Mouse (Mus musculus) megakaryocyte-erythroid progenitor cell, adult 5-6 weeks (primary cell): ENCODE data around the gene Mto1. TPM values are rescaled to one million over a fixed set of nuclear protein-coding genes. Genes with fewer than 3 reads are reported as not detected.
"Not testable (repeated sequence)": the region's sequence is repeated elsewhere in the genome, so short reads cannot be mapped to it uniquely, and the experiment has no call there.

Experiments
- ATAC-seq: replicated peaks from 2 replicates; pipeline ENCODE4 v1.8.0; 2016; ENCODE audit warnings: mild to moderate bottlenecking, inconsistent platforms; ENCODE audit not compliant: severe bottlenecking, poor library complexity, low FRiP score, low TSS enrichment
- total RNA-seq, 2 experiments: library from RNA; stranded (forward) in 1 of 2; stranded (reverse) in 1 of 2; fragments of 200-1000, 215-1000 nt in 1 of 2; fragments of >200 nt in 1 of 2; fragmentation: Nextera tagmentation in 1 of 2; gene quantifications; 2 replicates each; pipeline ENCODE4 v1.2.3; 2014 to 2017

The Mto1 gene
- total RNA-seq, 2 experiments from 2014 or later = 38.8 to 45.1 TPM

DNA sequence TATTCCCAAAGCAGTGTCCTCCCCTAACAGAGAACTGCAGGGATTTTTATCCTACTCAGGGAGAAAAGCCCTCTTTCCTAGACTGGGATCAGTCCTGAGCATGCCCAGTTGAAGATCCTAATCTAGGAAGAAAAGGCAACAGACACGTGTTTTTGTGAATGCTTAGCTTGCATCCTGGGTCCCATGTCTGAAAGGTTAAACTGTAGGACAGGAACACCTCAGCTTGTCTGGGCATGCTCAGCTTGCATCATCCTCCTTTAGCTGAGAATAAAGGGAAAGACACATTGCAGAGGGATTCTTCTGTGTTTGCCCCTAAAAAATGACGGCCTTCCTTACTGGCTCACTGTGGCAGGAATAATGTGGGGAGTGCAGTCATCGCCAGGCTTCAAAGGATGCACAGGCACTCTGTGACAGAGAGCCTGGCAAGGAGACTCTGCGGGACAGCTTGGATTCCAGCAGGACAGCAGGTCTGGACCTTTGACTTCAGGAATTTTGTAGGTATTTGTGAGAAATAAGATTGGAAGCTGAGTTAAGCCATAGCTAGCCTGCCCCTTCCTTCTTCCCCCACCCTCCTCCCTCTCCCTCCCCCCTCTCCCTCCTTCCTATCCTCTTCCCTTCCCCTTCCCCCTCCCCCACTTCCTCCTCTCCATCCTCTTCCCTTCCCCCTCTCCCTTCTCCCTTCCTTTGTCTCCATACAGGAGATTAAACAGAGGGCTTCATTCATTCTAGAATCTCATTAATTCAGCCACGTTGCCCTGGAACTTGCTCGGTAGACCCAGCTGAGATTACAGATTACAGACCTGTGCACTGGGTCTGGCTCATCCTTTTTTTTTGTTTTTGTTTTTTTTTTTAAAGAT lies 55.4 kb downstream of the Mto1 start:
- ATAC-seq = no peak

DNA sequence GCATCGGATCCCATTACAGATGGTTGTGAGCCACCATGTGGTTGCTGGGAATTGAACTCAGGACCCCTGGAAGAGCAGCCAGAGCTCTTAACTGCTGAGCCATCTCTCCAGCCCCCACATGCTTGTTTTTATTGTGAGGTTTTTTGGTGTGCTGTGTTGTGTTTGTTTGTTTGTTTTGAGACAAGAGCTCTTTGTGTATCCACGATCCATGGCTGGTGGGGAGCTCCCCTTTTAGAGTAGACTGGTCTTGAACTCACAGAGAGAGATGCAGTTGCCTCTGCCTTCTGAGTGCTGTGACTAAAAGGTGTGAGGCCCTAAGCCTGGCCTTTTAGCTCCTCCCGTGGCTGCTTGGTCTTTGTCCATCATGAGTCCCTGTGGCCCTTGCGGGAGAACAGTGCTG lies 56.1 kb downstream of the Mto1 start:
- ATAC-seq = no peak

DNA sequence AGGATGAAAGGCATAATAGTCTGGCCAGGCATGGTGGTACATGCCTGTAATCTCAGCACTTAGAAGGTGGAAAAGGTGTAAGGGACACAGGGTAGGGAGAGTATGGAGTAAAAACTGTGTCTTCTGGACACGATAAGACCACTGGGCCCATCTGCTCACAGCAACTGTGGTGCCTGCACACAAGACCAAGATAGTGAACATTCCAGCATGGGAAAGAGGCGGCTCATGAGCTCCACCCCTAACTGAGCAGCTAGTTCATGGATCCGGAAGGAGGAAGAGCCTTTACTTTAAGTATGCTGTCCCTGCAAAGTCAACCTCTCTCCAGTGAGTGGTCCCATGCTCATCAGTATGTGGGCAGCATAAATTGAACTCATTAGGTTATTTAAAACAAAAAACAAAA lies 56.7 kb downstream of the Mto1 start:
- ATAC-seq = no peak

DNA sequence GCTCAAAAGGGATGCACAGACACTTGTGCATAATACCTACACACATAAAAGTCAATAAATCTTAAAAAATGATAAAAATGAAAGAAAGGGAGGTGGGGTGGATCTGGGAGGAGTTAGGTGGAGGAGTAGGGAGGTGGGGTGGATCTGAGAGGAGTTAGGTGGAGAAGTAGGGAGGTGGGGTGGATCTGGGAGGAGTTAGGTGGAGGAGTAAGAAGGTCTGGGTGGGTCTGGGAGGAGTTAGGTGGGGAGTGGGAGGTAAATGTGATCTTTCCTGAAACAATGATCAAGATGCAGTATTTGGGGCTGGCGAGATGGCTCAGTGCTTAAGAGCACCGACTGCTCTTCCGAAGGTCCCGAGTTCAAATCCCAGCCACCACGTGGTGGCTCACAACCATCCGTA lies 57.2 kb downstream of the Mto1 start:
- ATAC-seq = no peak

DNA sequence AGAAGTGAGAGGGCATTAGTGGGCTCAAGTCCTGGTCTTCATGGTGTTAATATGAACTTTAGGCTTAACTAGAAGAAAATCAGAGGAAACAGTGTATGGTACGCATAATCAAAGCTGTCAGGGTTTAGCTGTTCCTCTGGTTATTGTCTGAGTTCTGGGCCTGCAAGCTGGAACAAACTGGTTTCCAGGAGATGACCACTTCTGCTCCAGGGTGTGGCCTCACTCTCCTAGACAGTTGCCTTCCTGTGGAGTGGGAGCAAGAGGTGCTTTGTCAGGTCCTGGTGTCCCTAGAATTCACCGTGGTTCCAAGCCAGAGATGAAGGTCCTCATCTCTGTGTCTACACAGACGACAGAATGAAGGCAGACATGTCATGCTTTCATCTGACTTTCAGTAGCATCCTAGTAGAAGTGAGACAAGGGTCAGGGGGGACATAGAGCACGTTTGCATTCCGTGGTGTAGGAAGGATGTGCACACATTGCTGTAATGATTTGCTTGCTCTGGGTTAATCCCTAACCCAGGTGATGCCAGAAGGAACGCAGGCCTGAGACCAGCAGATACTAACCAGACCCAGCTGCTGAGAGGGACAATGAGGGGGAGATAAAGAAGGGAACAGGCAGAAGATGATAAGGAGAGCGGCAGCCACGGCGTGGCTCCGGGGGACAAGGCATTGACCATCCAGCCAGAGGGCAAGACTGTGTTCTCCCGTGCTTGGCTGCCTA lies 58.2 kb downstream of the Mto1 start:
- ATAC-seq = peak; percentile 95

DNA sequence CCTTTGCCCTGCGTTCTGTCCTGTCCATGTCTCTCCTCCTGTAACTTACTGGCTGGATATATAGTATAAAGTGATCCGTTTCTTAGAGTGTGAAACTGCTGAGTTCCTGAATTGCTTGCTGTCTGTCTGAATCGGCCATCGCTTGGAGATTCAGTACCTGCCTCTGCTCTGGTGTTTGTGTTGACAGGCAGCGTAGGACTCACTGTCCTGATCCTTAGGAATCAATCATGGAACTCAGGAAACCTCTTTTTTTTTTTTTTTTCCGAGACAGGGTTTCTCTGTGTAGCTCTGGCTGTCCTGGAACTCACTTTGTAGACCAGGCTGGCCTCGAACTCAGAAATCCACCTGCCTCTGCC lies 58.7 kb downstream of the Mto1 start:
- ATAC-seq = no peak

DNA sequence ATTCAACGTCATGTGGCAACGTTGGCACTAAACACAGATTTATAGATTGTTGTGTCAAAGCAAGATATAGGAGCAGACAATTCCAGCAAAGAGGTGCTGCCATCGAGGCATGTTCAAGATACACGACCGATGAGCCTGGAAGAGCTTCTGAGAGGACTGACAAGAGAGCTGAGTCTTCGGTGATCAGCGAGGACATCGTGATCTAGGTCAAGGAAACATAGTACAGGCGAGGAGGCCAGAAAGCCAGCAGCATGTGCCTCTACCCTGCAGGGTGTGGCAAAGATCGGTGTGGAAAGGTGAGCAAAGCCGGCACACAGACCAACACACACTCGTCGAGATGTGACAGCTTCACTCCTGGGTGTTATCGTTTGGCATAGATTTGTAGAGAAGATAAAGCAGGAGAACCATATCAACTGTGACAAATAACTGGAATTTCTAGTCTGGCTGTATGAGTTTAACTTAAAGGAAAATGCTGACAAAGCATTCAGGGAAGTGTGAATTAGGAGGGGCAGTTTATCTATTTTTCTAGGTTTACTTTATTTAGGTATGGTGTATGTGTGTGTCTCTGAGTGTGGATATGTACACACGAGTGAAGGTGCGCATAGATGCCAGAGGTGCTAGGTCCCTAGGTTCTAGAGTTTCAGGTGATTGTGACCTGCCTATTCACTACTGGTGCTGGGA lies 60.2 kb downstream of the Mto1 start:
- no peak for ATAC-seq

DNA sequence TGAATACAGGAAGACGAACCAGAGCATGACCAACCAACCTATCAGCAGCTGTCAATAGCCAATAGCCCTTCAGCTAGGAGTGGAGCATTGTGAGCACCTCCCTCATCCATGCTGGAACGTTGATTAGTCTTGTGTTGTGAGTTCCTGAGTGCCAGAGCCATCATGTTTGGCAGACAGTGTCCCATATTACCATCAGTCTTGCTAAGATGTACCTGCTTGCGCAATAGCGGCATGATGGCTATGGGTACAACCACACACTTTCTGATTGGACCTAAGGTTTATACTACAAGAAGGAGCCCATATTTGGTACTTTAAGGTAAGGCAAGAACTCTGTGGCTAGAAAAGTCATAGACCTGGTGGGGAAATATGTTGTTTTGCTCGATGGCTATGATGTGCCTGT lies 63.7 kb downstream of the Mto1 start:
- no peak for ATAC-seq

DNA sequence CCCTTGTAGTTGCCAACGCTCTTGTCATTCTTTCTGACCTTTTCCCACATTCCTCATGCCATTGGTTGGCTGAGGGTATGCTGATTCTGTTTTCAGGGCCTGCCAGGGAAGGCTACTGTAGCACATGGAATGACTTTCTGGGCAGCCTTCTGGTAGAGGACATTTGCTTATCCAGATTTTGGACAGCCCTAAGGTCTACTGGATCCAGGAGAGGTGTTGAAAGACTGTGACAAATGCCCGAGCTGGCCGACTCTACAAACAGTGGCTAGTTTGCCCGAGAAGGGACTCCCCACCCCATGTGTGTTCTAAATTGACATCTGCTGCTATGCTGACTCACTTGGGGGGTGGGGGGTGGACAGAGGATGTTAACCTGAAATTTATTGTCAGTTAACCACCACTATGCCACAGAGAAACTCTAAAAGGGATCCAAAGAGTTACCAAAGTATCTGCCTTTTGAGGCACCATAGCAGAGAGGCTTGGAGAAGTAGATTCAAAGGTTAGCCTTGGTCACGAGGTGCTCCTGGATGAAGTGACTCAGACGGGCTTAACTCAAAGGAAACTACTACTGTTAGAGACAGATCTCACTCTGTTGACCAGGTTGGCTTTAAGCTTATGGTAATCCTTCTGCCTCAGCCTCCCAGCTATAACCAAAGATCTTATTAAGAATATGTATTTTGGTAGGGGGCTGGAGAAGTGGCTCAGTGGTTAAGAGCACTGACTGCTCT lies 65.9 kb downstream of the Mto1 start:
- no peak for ATAC-seq

DNA sequence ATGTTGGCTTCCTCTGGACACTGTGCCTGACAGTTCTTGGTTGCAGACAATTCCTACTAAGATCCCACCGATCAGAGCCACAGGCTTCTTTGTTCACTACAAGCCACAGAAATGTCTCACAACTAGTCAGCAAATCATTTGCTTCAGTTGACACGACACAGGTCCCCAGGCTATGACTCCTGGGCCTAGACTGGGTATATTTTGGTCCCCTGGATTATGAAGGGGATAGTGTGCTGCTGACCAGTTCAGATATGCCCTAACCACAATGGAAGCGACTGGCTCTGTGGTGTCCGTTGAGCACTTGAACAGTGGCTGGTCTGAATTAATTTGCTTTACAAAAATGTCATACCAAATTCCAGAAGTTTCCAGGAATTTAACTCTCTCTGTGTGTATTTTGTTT lies 66.7 kb downstream of the Mto1 start:
- no peak for ATAC-seq

DNA sequence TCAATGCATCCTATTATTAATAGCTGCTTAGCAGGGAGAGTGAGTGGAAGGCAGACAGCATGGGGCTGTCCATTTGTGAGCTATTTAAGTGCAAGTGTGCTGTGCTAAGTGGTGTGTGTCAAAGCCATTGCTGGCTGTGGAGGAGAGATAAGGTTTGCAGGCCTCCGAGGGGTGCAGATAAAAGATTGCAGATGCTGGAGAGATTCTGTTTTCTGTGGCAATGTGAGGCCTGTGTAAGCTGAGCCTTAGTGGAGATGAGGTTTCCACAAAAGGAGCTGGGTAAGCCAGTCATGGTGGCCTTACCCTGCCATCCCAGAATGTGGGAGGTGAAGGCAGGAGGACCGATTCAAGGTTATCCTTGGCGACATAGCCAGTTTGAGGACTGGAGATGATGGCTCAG lies 68.1 kb downstream of the Mto1 start:
- peak; percentile 77 for ATAC-seq

DNA sequence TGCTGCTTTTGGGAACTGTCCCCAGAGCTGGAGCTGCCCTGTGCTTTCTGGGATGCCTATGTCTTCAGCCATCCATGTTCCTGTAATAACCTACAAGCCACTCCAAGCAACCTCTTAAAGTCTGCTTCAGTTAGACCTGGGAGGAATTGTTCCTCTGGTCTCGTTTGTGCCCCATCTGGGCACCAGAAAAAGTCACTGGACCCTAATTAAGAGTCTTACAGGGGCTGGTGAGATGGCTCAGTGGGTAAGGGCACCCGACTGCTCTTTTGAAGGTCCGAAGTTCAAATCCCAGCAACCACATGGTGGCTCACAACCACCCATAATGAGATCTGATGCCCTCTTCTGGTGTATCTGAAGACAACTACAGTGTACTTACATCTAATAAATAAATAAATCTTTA lies 69.2 kb downstream of the Mto1 start:
- ATAC-seq = not testable (repeated sequence)

DNA sequence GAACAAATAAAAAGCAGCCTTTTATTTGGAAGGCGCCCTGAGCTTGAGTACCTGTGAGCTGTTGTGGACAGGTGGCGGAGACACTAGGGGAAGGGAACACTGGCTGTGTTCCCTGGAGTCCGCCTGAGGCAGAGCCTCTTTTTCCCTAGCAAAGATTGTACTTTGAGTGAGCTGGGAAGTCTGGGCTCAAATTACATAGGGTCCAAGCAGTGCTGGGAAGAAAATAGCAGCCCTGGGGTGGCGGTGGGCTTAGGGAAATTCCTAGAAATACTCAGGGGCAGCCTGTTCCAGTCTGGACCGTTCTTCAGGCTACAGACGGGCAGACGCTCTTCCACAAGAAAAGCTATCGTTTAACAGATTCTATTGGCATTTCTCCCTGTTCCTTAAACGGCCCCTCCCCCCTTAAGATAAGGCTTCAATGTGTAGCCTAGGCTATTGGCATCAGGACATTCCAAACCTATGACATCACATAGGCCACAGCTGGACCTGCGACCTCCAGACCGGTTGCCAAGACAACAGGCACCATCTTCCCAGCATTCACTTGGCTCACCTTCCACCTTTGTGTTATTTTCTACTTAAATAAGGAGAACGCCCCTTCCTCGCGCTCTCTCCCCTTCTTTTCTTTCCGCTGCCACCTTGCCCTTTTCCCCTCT lies 72.2 kb downstream of the Mto1 start:
- no peak for ATAC-seq

DNA sequence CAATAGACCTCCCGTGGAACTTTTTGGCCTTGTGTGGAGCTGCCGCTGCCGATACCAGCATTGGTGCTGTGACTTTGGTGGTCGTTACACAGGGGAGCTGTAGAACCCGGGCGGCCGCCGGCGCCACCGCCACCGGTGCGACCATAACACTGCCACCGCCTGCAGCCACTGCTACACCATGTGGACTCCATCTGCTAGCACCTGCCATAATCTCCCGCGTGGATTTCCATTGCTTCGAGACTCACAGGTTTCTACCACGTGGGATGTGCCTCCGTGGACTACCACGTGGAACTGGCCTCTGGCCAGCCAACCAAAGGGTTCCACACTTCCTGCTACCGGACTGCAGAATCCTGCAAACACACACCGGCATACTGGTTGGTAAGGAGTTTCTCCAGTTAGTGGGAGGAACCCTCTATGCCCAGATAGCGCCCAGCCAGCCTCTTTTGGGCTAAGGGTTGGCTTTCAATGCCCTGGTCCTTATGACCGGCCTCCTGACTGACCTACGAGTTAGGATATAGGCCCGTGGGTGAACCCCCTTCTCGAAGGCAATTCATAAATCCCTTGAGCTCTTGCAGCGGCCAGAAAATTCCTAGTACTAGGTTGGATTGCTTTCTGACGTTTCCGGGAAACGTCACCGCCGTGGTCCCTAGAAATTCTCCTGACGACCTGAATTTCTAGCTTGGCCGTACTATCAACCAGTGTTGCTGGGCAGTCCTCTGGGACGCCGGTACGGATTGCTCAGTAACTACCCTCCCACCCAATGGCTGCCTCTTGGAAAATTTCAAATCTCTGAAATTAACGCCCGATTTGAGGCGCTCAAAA lies 73.0 kb downstream of the Mto1 start:
- peak; percentile 54 for ATAC-seq

DNA sequence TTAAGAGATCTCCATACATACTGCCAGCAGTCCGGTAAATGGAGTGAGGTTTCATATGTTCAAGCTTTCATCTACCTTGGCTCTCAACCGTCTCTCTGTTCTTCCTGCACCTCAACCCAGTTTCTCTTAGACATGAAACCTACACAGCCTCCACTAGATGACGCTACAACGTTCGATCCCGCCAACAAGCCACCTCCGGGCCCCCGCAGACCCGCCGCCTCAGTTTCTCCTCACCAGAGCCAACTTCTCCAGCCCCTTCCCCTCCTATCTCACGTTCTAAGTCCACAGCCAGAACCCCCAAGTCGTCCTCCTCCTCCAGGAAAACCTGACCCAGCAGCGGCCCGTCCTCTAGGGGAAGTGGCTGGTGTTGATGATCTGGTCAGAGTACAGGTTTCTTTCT lies 73.7 kb downstream of the Mto1 start:
- peak; percentile 84 for ATAC-seq
